Mouse (Mus musculus): ENCODE data around the gene Gm44503. TPM values are rescaled to one million over a fixed set of nuclear protein-coding genes. Genes with fewer than 3 reads are reported as not detected.

The Gm44503 gene
- total RNA-seq, 2 experiments from 2014 or later: 0.29 TPM; not detected in 1

- intact Hi-C loops (cut with DNase I): no loop called here
- DNase-seq (ENCODE audit: low spot score in 2 of 2): no peak
These were observed 100.6 kb downstream of the Gm44503 start for GRCm38 (mm10) chr9:73059224-73059623.

GRCm38 (mm10) chr9:73063621-73064290, 105.1 kb downstream of the Gm44503 start:
- DNase-seq (ENCODE audit: low spot score in 2 of 2): no peak
- intact Hi-C loops (cut with DNase I): no loop called here

Small RNA genes lying within 50 kb of the gene (microRNA-seq; reads per million reads assigned to microRNA genes)
- 0 reads per million in 2 experiments for gene Gm27353

Other genes with a start within 250 kb of the Gm44503 start
- gene Prtg, start 152.0 kb upstream of the Gm44503 start, total RNA-seq (2021): 1 to 10 TPM; 1.1 to 1.4 TPM
- gene Pygo1, start 33.2 kb upstream of the Gm44503 start, total RNA-seq (2021): 10 to 100 TPM; 12.0 to 13.0 TPM
- gene Dyx1c1, start 67 bp upstream of the Gm44503 start, total RNA-seq (2021): 1 to 10 TPM; 1.1 to 1.7 TPM
- 1 to 10 TPM; 7.6 to 8.6 TPM for gene Ccpg1os, start 26.5 kb downstream of the Gm44503 start, total RNA-seq (2021)
- 100 to 1,000 TPM; 104 to 117 TPM for gene Ccpg1, start 26.6 kb downstream of the Gm44503 start, total RNA-seq (2021)
- 10 to 100 TPM; 15.2 to 15.4 TPM for gene Pigb, start 81.5 kb downstream of the Gm44503 start, total RNA-seq (2021)
- gene Rab27a, start 86.0 kb downstream of the Gm44503 start, total RNA-seq (2021): 1 to 10 TPM; 5.9 to 8.2 TPM
- 1 to 10 TPM; 1.2 to 1.4 TPM for gene Khdc3, start 143.0 kb downstream of the Gm44503 start, total RNA-seq (2021)
- not detected for gene Gm20509, start 143.6 kb downstream of the Gm44503 start, total RNA-seq (2021)
- gene Rsl24d1, start 154.6 kb downstream of the Gm44503 start, total RNA-seq (2021): 10 to 100 TPM; 51.8 to 56.9 TPM

Data from left cerebral cortex, postnatal 14 days (tissue).